Mouse (Mus musculus) embryonic fibroblast, embryonic 13.5 days (primary cell): Measurements from ENCODE around the gene Hmx1.

ENCODE experiments used
- CTCF ChIP-seq: IDR thresholded peaks from 2 replicates; pipeline ENCODE4 v1.5.1; 2011; ENCODE audit warnings: mild to moderate bottlenecking, control low read depth, low read length, moderate library complexity, borderline replicate concordance; ENCODE audit not compliant: insufficient read depth
- POLR2A ChIP-seq: IDR thresholded peaks from 2 replicates; pipeline ENCODE4 v1.6.1; 2011; ENCODE audit warnings: low read depth, mild to moderate bottlenecking, control low read depth, low read length, moderate library complexity

DNA sequence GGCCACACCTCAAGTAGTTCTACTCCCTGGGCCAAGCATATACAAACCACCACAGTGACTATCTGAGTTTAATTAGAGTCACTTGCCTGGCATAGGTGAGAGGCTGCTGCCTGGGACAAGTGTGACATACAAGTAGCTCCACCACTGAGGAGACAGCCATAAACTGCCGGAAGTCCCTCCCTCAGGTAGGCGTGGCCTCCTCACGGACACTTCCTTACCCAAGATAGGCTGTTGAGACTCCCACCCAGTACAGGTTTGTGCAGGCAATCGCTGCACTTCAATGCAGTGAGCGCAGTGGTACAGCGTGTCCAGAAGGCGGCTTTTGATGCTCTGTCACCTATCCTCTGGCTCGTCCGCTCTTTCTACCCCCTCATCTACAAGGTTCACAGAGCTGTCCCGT is 22.1 kb downstream of the Hmx1 start:
- TF ChIP-seq CTCF (no peak), POLR2A (no peak)
